Mouse (Mus musculus): ENCODE results near the gene Lancl1. TPM values are rescaled to one million over a fixed set of nuclear protein-coding genes. Genes with fewer than 3 reads are reported as not detected.

Lancl1 gene
- polyA plus RNA-seq, 1 experiment from 2014 or later = 49.4 TPM

GRCm38 (mm10) chr1:67010520-67010919 lies 28.2 kb downstream of the Lancl1 start:
- DNase-seq (ENCODE audit: low spot score) (no peak), ATAC-seq (ENCODE audit: low FRiP score, low TSS enrichment) (no peak)

DNA sequence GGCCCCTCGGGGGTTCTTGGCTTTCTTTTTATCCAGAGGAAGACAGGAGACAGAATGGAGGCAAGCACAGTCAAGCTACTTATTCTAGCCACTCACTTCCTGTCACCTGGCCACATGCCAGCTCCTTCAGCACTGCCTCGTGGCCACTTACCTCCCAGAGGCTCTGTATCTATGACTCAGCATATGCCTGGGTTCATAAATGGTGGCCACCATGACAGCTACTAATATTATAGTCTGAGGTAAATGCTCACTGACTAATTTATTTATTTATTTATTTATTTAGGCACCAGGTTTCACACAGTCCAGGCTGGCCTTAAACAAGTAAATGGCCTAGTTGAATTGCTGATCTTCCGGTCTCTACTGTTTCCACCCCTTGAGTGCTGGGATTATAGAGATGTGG lies 35.0 kb downstream of the Lancl1 start:
- no peak overlapping the region for H3K9ac ChIP-seq (ENCODE audit: low read length)
- H3K9me3 ChIP-seq (ENCODE audit: control insufficient read depth, low read length) = no peaks in the 10 kb centered on the region
- H3K27ac ChIP-seq (replicated peaks) = no peak overlapping the region
- peaks cover 19% of the 10 kb centered on the region for H3K36me3 ChIP-seq (ENCODE audit: control insufficient read depth, insufficient read depth, low read length)
- DNase-seq (ENCODE audit: low spot score) (no peak), ATAC-seq (ENCODE audit: low FRiP score, low TSS enrichment) (peak; percentile 37; the same call in 1 of the 2 replicates)
- H3K27me3 ChIP-seq (ENCODE audit: control insufficient read depth, insufficient read depth, low read length) = no peaks in the 10 kb centered on the region
- H3K4me1 ChIP-seq (replicated peaks; ENCODE audit: control insufficient read depth, insufficient read depth) = no peaks in the 10 kb centered on the region
- WGBS = 54% methylated on average over 3 of the region's 3 CpGs
- TF ChIP-seq CTCF (IDR thresholded peaks at IDR 0.05; ENCODE audit: low read depth) (no peak), EP300 (optimal IDR thresholded peaks at IDR 0.05) (no peak)
- no peak overlapping the region for H3K4me2 ChIP-seq (replicated peaks; ENCODE audit: low read depth)
- no peak overlapping the region for H3K4me3 ChIP-seq (ENCODE audit: low read depth, low read length)

More at GRCm38 (mm10) chr1:67010520-67010919, 28.2 kb downstream of the Lancl1 start:
- Histone ChIP-seq H3K4me3 (ENCODE audit: low read depth, low read length) (no peak overlapping the region), H3K4me1 (replicated peaks; ENCODE audit: control insufficient read depth, insufficient read depth) (no peaks in the 10 kb centered on the region), H3K36me3 (ENCODE audit: control insufficient read depth, insufficient read depth, low read length) (peaks cover 8% of the 10 kb centered on the region), H3K27me3 (ENCODE audit: control insufficient read depth, insufficient read depth, low read length) (no peaks in the 10 kb centered on the region), H3K27ac (replicated peaks) (no peak overlapping the region), H3K9me3 (ENCODE audit: control insufficient read depth, low read length) (no peaks in the 10 kb centered on the region), H3K9ac (ENCODE audit: low read length) (no peak overlapping the region), H3K4me2 (replicated peaks; ENCODE audit: low read depth) (no peak overlapping the region)
- WGBS = 89% methylated on average over 3 of the region's 3 CpGs
- TF ChIP-seq EP300 (optimal IDR thresholded peaks at IDR 0.05) = no peak
- TF ChIP-seq CTCF (IDR thresholded peaks at IDR 0.05; ENCODE audit: low read depth) = no peak

GRCm38 (mm10) chr1:67002226-67002625 lies 36.4 kb downstream of the Lancl1 start:
- no peak overlapping the region for H3K4me3 ChIP-seq (ENCODE audit: low read depth, low read length)
- H3K4me2 ChIP-seq (replicated peaks; ENCODE audit: low read depth) = no peak overlapping the region
- no peak overlapping the region for H3K9ac ChIP-seq (ENCODE audit: low read length)
- WGBS = 71% methylated on average over 6 of the region's 6 CpGs
- H3K27ac ChIP-seq (replicated peaks) = no peak overlapping the region
- H3K4me1 ChIP-seq (replicated peaks; ENCODE audit: control insufficient read depth, insufficient read depth) = no peaks in the 10 kb centered on the region
- no peak for TF ChIP-seq CTCF (IDR thresholded peaks at IDR 0.05; ENCODE audit: low read depth)
- no peak for TF ChIP-seq EP300 (optimal IDR thresholded peaks at IDR 0.05)
- ATAC-seq (ENCODE audit: low FRiP score, low TSS enrichment) (no peak), DNase-seq (ENCODE audit: low spot score) (no peak)
- H3K9me3 ChIP-seq (ENCODE audit: control insufficient read depth, low read length) = no peaks in the 10 kb centered on the region
- H3K36me3 ChIP-seq (ENCODE audit: control insufficient read depth, insufficient read depth, low read length) = peaks cover 19% of the 10 kb centered on the region
- no peaks in the 10 kb centered on the region for H3K27me3 ChIP-seq (ENCODE audit: control insufficient read depth, insufficient read depth, low read length)

DNA sequence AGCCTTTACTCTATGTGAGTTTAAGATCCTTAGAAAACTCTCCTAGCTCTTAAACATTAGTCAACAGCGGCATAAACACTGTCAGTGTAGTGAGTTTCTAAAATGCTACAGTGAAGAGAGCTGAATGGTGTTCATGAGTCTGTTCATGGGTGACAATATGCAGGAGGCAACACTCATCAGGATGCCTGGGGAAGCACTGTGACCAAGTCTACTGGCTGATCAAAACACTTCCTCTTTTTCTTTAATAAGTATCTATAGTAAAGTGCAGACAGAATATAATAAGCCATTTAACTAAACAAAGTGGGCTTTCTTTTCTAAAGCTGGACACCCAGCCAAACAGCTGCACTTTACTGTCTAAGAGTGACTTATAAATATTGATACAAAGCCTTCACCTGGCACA lies 37.3 kb downstream of the Lancl1 start:
- no peak for ATAC-seq (ENCODE audit: low FRiP score, low TSS enrichment)
- Histone ChIP-seq H3K4me1 (replicated peaks; ENCODE audit: control insufficient read depth, insufficient read depth) (no peaks in the 10 kb centered on the region), H3K27ac (replicated peaks) (no peak overlapping the region)

GRCm38 (mm10) chr1:67000484-67000883 lies 38.2 kb downstream of the Lancl1 start:
- Histone ChIP-seq H3K4me1 (replicated peaks; ENCODE audit: control insufficient read depth, insufficient read depth) (no peaks in the 10 kb centered on the region), H3K27me3 (ENCODE audit: control insufficient read depth, insufficient read depth, low read length) (no peaks in the 10 kb centered on the region), H3K27ac (replicated peaks) (no peak overlapping the region), H3K4me2 (replicated peaks; ENCODE audit: low read depth) (no peak overlapping the region), H3K36me3 (ENCODE audit: control insufficient read depth, insufficient read depth, low read length) (peaks cover 12% of the 10 kb centered on the region), H3K9me3 (ENCODE audit: control insufficient read depth, low read length) (no peaks in the 10 kb centered on the region), H3K4me3 (ENCODE audit: low read depth, low read length) (no peak overlapping the region), H3K9ac (ENCODE audit: low read length) (no peak overlapping the region)
- ATAC-seq (ENCODE audit: low FRiP score, low TSS enrichment) (peak; percentile 58), DNase-seq (ENCODE audit: low spot score) (peak; percentile 55)
- WGBS = 60% methylated on average over 3 of the region's 3 CpGs
- TF ChIP-seq EP300 (optimal IDR thresholded peaks at IDR 0.05) = no peak
- no peak for TF ChIP-seq CTCF (IDR thresholded peaks at IDR 0.05; ENCODE audit: low read depth)

More for the DNA sequence above, 37.3 kb downstream of the Lancl1 start:
- Histone ChIP-seq H3K27me3 (ENCODE audit: control insufficient read depth, insufficient read depth, low read length) (no peaks in the 10 kb centered on the region), H3K4me2 (replicated peaks; ENCODE audit: low read depth) (no peak overlapping the region), H3K9me3 (ENCODE audit: control insufficient read depth, low read length) (no peaks in the 10 kb centered on the region), H3K4me3 (ENCODE audit: low read depth, low read length) (no peak overlapping the region), H3K9ac (ENCODE audit: low read length) (no peak overlapping the region), H3K36me3 (ENCODE audit: control insufficient read depth, insufficient read depth, low read length) (peaks cover 16% of the 10 kb centered on the region)
- no peak for TF ChIP-seq CTCF (IDR thresholded peaks at IDR 0.05; ENCODE audit: low read depth)
- TF ChIP-seq EP300 (optimal IDR thresholded peaks at IDR 0.05) = no peak
- DNase-seq (ENCODE audit: low spot score) = no peak
- 64% methylated on average over 1 of the region's 1 CpGs for WGBS

DNA sequence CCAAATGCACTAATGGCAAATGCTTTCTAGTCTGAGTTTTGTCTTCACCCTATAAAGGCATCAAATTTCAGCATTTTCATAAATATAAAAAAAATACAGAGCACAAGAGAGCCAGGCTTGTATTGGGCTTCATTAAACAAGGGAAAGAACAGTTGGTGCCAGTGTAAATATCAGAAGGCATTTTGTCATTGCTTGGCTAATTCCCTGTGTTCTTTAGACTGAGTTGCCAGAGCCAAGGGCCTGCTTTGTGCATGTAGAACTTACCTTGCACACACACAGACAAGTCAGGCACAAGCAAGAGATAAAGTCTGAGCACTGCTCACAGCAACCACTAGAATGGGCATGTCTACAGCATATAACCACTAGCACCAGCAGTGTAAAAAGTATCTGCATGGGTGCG lies 40.1 kb downstream of the Lancl1 start:
- Histone ChIP-seq H3K9ac (ENCODE audit: low read length) (no peak overlapping the region), H3K4me3 (ENCODE audit: low read depth, low read length) (no peak overlapping the region), H3K27me3 (ENCODE audit: control insufficient read depth, insufficient read depth, low read length) (no peaks in the 10 kb centered on the region), H3K36me3 (ENCODE audit: control insufficient read depth, insufficient read depth, low read length) (peaks cover 8% of the 10 kb centered on the region), H3K4me2 (replicated peaks; ENCODE audit: low read depth) (no peak overlapping the region), H3K27ac (replicated peaks) (peak overlapping the region; percentile 35; the same call in 1 of the 2 replicates), H3K4me1 (replicated peaks; ENCODE audit: control insufficient read depth, insufficient read depth) (no peaks in the 10 kb centered on the region), H3K9me3 (ENCODE audit: control insufficient read depth, low read length) (no peaks in the 10 kb centered on the region)
- WGBS = 72% methylated on average over 1 of the region's 1 CpGs
- TF ChIP-seq EP300 (optimal IDR thresholded peaks at IDR 0.05) (no peak), CTCF (IDR thresholded peaks at IDR 0.05; ENCODE audit: low read depth) (no peak)
- ATAC-seq (ENCODE audit: low FRiP score, low TSS enrichment) = no peak
- DNase-seq (ENCODE audit: low spot score) = no peak
